Mouse (Mus musculus) cerebellum, adult 2 months (tissue): ENCODE data around the gene Slpi.

Experiments used
- CTCF ChIP-seq: fragments of 200-500 bp; IDR thresholded peaks from 2 replicates; pipeline ENCODE4 v1.5.1; 2011; ENCODE audit warnings: low read depth, mild to moderate bottlenecking, control low read depth, low read length, moderate library complexity, borderline replicate concordance; ENCODE audit not compliant: insufficient read depth
- POLR2A ChIP-seq: fragments of 200-500 bp; IDR thresholded peaks from 2 replicates; pipeline ENCODE4 v1.6.1; 2011; ENCODE audit warnings: low read length, control low read depth, borderline replicate concordance; ENCODE audit not compliant: insufficient read depth

DNA sequence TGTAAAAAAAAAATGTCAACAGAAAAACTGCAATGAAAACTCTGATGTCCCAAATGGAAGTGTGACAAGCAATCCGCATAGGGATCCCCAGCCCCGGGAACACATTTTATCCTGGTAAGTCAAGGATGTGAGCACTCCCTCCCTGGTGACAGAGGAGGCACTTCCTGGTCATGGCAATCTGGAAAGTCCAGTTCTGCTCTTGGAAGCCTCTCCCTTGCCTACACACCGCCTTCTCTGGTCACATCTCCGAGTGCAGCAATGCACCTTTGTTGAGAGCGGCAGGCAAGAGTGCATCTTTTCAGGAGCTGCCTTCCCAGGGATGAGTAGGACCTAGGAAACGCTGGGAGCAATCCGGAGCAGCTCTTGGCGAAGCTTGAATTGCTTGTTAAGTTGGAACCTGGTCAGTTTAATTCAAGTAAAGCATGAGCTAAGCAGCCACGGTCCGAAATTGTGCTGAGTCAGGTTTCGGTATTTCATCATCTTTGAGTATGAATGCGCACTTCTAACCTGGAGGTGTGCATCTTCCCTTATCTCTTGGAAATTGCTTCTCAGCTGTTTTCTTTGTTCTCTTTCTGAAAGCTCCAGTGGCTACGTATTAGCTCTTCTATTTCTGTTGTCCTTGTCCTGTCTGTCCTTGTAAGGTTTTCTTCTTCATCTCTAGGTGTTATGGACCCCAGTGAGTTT is 27.8 kb downstream of the Slpi start:
- no peak for TF ChIP-seq CTCF
- TF ChIP-seq POLR2A, result no peak
